In the genomic region with DNA sequence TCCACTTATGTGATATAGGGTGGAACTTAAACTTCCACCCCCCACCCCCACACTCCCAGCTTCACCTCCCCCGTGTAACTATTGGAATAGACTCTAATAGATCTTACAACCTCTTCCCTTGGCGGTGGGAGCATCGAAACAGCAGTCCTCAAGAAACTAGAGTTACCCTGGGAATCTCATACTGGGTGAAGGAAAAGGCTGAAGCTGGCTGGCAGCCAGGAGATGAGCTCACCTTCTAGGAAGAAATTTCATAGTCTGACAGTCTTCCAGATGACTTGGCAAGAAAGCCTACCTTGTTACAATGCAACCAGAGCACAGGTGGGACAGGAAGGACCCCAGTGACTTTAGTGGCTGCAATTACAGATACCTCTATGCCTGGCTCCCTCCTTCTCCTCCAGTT, we compare ENCODE assay signal across 11 mouse cellular contexts. TPM values are rescaled to one million over a fixed set of nuclear protein-coding genes. Genes with fewer than 3 reads are reported as not detected.
DNase-seq lines count a peak whose midpoint lies in the region; ATAC-seq and TF ChIP-seq lines count a peak whose summit lies in the region.
"Had no signal": no experiment of that assay in that cellular context is flagged by ENCODE, and none has a peak within 500 bp of the region (broad histone marks: within the 10 kb centered on the region; RNA-seq: fewer than 3 reads in every experiment).

No protein-coding gene starts in this region.

- no peak overlapping the region for H3K27ac ChIP-seq in lung, embryonic 14.5 days (ENCODE audit: low read depth)
- 0 out of 2 replicates have a peak overlapping the region, but pooled peaks have one; percentile 48 for H3K27ac ChIP-seq in stomach, embryonic 16.5 days (ENCODE audit: low read length)
- H3K27ac ChIP-seq: liver, embryonic 15.5 days; midbrain, embryonic 15.5 days had no signal

- no peak overlapping the region for H3K9ac ChIP-seq in lung, embryonic 14.5 days
- H3K9ac ChIP-seq in stomach, embryonic 16.5 days (ENCODE audit: low read length) = no peak overlapping the region
- H3K9ac ChIP-seq: liver, embryonic 15.5 days; midbrain, embryonic 15.5 days had no signal

- DNase-seq in lung, embryonic 14.5 days = peak; percentile 35
- DNase-seq in lung, postnatal 25 days (ENCODE audit: low spot score) = no peak
- peak; percentile 22 for DNase-seq in brain, embryonic 14.5 days (ENCODE audit: low read depth)
- peak; percentile 52 to 69 for DNase-seq in kidney, adult 8-10 months
- DNase-seq in cerebellum, adult 9-11 months = no peak
- DNase-seq in embryo, embryonic 10 days (ENCODE audit: low spot score) = no peak
- DNase-seq: cerebellum, adult 11-12 months; layer of hippocampus, adult 9-11 months had no signal

- no peaks in the 10 kb centered on the region for H3K27me3 ChIP-seq in lung, embryonic 14.5 days (ENCODE audit: insufficient read depth, low read length)
- H3K27me3 ChIP-seq in stomach, embryonic 16.5 days (ENCODE audit: control insufficient read depth, insufficient read depth, low read length) = no peaks in the 10 kb centered on the region
- H3K27me3 ChIP-seq: liver, embryonic 15.5 days; midbrain, embryonic 15.5 days had no signal

- no peak for ATAC-seq in lung, embryonic 14.5 days (ENCODE audit: insufficient read depth)
- ATAC-seq in stomach, embryonic 16.5 days (ENCODE audit: insufficient read depth, low FRiP score) = no peak
- ATAC-seq: midbrain, embryonic 15.5 days had no signal

- H3K4me3 ChIP-seq in lung, embryonic 14.5 days (ENCODE audit: low read depth, low read length) = no peak overlapping the region
- no peak overlapping the region for H3K4me3 ChIP-seq in stomach, embryonic 16.5 days (replicated peaks; ENCODE audit: low read length)
- H3K4me3 ChIP-seq: liver, embryonic 15.5 days; midbrain, embryonic 15.5 days had no signal

- TF ChIP-seq POLR2A in brain, embryonic 14.5 days (IDR thresholded peaks at IDR 0.05; ENCODE audit: borderline replicate concordance, extremely low read depth, insufficient read depth, insufficient read length, poor library complexity, severe bottlenecking) = no peak

- no peaks in the 10 kb centered on the region for H3K4me1 ChIP-seq in lung, embryonic 14.5 days (ENCODE audit: insufficient read depth)
- no peaks in the 10 kb centered on the region; the same call in 1 of the 2 replicates for H3K4me1 ChIP-seq in stomach, embryonic 16.5 days (ENCODE audit: control insufficient read depth, insufficient read depth, low read length)
- H3K4me1 ChIP-seq: liver, embryonic 15.5 days; midbrain, embryonic 15.5 days had no signal

- TF ChIP-seq CTCF in lung, embryonic 14.5 days (IDR thresholded peaks at IDR 0.05; ENCODE audit: low read depth) = no peak
- TF ChIP-seq CTCF in brain, embryonic 14.5 days (IDR thresholded peaks at IDR 0.05; ENCODE audit: borderline replicate concordance, extremely low read depth, insufficient read depth, insufficient read length) = no peak

- H3K9me3 ChIP-seq in lung, embryonic 14.5 days (ENCODE audit: low read depth, low read length) = no peaks in the 10 kb centered on the region
- H3K9me3 ChIP-seq in stomach, embryonic 16.5 days (replicated peaks; ENCODE audit: control insufficient read depth, low read length) = no peaks in the 10 kb centered on the region
- H3K9me3 ChIP-seq: liver, embryonic 15.5 days; midbrain, embryonic 15.5 days had no signal

- no peak overlapping the region for H3K4me2 ChIP-seq in lung, embryonic 14.5 days
- H3K4me2 ChIP-seq in stomach, embryonic 16.5 days (ENCODE audit: low read depth, low read length) = no peak overlapping the region
- H3K4me2 ChIP-seq: liver, embryonic 15.5 days; midbrain, embryonic 15.5 days had no signal

- 49% methylated on average over 3 of the region's 3 CpGs for WGBS in lung, embryonic 14.5 days
- 62% methylated on average over 3 of the region's 3 CpGs for WGBS in stomach, embryonic 16.5 days

- H3K36me3 ChIP-seq in lung, embryonic 14.5 days (ENCODE audit: insufficient read depth) = no peaks in the 10 kb centered on the region
- no peaks in the 10 kb centered on the region for H3K36me3 ChIP-seq in stomach, embryonic 16.5 days (ENCODE audit: control insufficient read depth, insufficient read depth, low read length)
- H3K36me3 ChIP-seq: liver, embryonic 15.5 days; midbrain, embryonic 15.5 days had no signal

RNA-seq across cellular contexts. Expression of gene Cd2ap, which starts 57.6 kb away (rescaled TPM):
- polyA plus RNA-seq in lung, embryonic 14.5 days (2014; fragmentation: Nextera tagmentation; extraction: Ambion mirVana) = 38.1 and 38.7 TPM in 2 replicates
- 14.5 and 18.7 TPM in 2 replicates for polyA plus RNA-seq in brain, embryonic 14.5 days (2012; rRNA removed)
- 28.7 and 31.8 TPM in 2 replicates for polyA plus RNA-seq in stomach, embryonic 16.5 days (2015; fragmentation: Nextera tagmentation; extraction: Ambion mirVana)

Comparison
In these comparisons a context has a peak if more than half of its experiments do, and no peak if none do; other contexts are left out.
1. DNase-seq: peak in lung, embryonic 14.5 days (single experiment), brain, embryonic 14.5 days (single experiment) and kidney, adult 8-10 months (2 of 2); none in lung, postnatal 25 days (single experiment), cerebellum, adult 9-11 months (single experiment) and embryo, embryonic 10 days (single experiment).